Mouse (Mus musculus) erythroblast, embryonic 14.5 days (primary cell): ENCODE measurements around the gene March7.

Experiments
- GATA1 ChIP-seq: IDR thresholded peaks from 2 replicates; pipeline ENCODE4 v1.6.1; 2012; ENCODE audit warnings: low read length, inconsistent platforms, mixed read lengths
- TAL1 ChIP-seq: IDR thresholded peaks from 3 replicates; pipeline ENCODE4 v1.6.1; 2012; ENCODE audit warnings: low read length, inconsistent platforms, mixed read lengths

GRCm38 (mm10) chr2:60223489-60223888 lies 13.8 kb downstream of the March7 start:
- TF ChIP-seq GATA1 (peak; percentile 79), TAL1 (no peak)
